Mouse (Mus musculus): ENCODE measurements at regions not wholly inside any gene's neighbourhood (a gene's known extent, or its start where the extent isn't known, plus 50 kb on each side); places are given as distances from the start of the nearest gene placed in this dataset.

- Histone ChIP-seq H3K27ac (no peak overlapping the region), H3K4me3 (no peak overlapping the region)
- TF ChIP-seq CTCF (conservative IDR thresholded peaks at IDR 0.05): no peak
- no peak for DNase-seq (ENCODE audit: low spot score in 2 of 2)
These were observed 92.2 kb upstream of the Zfp366 start for GRCm38 (mm10) chr13:99092279-99092930.

GRCm38 (mm10) chr13:99091562-99092278 lies 92.9 kb upstream of the Zfp366 start:
- Histone ChIP-seq H3K4me3 (no peak overlapping the region), H3K27ac (no peak overlapping the region)
- no peak for DNase-seq (ENCODE audit: low spot score in 2 of 2)
- no peak for TF ChIP-seq CTCF (conservative IDR thresholded peaks at IDR 0.05)

GRCm38 (mm10) chr13:99090361-99090760 lies 94.3 kb upstream of the Zfp366 start:
- no peak for TF ChIP-seq CTCF (conservative IDR thresholded peaks at IDR 0.05)
- H3K27ac ChIP-seq: no peak overlapping the region
- no peak for DNase-seq (ENCODE audit: low spot score in 2 of 2)
- H3K4me3 ChIP-seq: no peak overlapping the region

GRCm38 (mm10) chr13:99088285-99088684 lies 96.3 kb upstream of the Zfp366 start:
- no peak for TF ChIP-seq CTCF (conservative IDR thresholded peaks at IDR 0.05)
- no peak overlapping the region for H3K27ac ChIP-seq
- DNase-seq (ENCODE audit: low spot score in 2 of 2): no peak
- H3K4me3 ChIP-seq: no peak overlapping the region

GRCm38 (mm10) chr13:99079331-99079761 lies 95.0 kb upstream of the 1700024P04Rik start:
- Histone ChIP-seq H3K4me3 (no peak overlapping the region), H3K27ac (peak overlapping the region; percentile 61)
- TF ChIP-seq CTCF (conservative IDR thresholded peaks at IDR 0.05): no peak
- DNase-seq (ENCODE audit: low spot score in 2 of 2): peak in 1 of 2 experiments; percentile 43

GRCm38 (mm10) chr13:99078643-99079042 lies 94.3 kb upstream of the 1700024P04Rik start:
- no peak for DNase-seq (ENCODE audit: low spot score in 2 of 2)
- Histone ChIP-seq H3K4me3 (no peak overlapping the region), H3K27ac (peak overlapping the region; percentile 61; the same call in 1 of the 2 replicates)
- no peak for TF ChIP-seq CTCF (conservative IDR thresholded peaks at IDR 0.05)

- DNase-seq (ENCODE audit: low spot score in 2 of 2): no peak
- no peak overlapping the region for H3K27ac ChIP-seq
- no peak for TF ChIP-seq CTCF (conservative IDR thresholded peaks at IDR 0.05)
- no peak overlapping the region for H3K4me3 ChIP-seq
These were observed 92.8 kb upstream of the 1700024P04Rik start for GRCm38 (mm10) chr13:99077039-99077749.

- Histone ChIP-seq H3K4me3 (no peak overlapping the region), H3K27ac (no peak overlapping the region)
- no peak for DNase-seq (ENCODE audit: low spot score in 2 of 2)
- TF ChIP-seq CTCF (conservative IDR thresholded peaks at IDR 0.05): no peak
These were observed 91.1 kb upstream of the 1700024P04Rik start for GRCm38 (mm10) chr13:99075467-99075866.

- H3K27ac ChIP-seq: no peak overlapping the region
- TF ChIP-seq CTCF (conservative IDR thresholded peaks at IDR 0.05): no peak
- DNase-seq (ENCODE audit: low spot score in 2 of 2): no peak
- H3K4me3 ChIP-seq: no peak overlapping the region
These were observed 87.6 kb upstream of the 1700024P04Rik start for GRCm38 (mm10) chr13:99071821-99072414.

GRCm38 (mm10) chr13:99071413-99071812 lies 87.0 kb upstream of the 1700024P04Rik start:
- no peak overlapping the region for H3K27ac ChIP-seq
- DNase-seq (ENCODE audit: low spot score in 2 of 2): no peak
- H3K4me3 ChIP-seq: no peak overlapping the region
- TF ChIP-seq CTCF (conservative IDR thresholded peaks at IDR 0.05): no peak

- DNase-seq (ENCODE audit: low spot score in 2 of 2): no peak
- Histone ChIP-seq H3K4me3 (no peak overlapping the region), H3K27ac (no peak overlapping the region)
- no peak for TF ChIP-seq CTCF (conservative IDR thresholded peaks at IDR 0.05)
These were observed 85.4 kb upstream of the 1700024P04Rik start for GRCm38 (mm10) chr13:99069767-99070166.

- H3K27ac ChIP-seq: no peak overlapping the region
- H3K4me3 ChIP-seq: no peak overlapping the region
- TF ChIP-seq CTCF (conservative IDR thresholded peaks at IDR 0.05): no peak
- no peak for DNase-seq (ENCODE audit: low spot score in 2 of 2)
These were observed 83.1 kb upstream of the 1700024P04Rik start for GRCm38 (mm10) chr13:99067504-99067903.

GRCm38 (mm10) chr13:99063431-99063830 lies 79.1 kb upstream of the 1700024P04Rik start:
- Histone ChIP-seq H3K4me3 (no peak overlapping the region), H3K27ac (peak overlapping the region; percentile 82)
- no peak for DNase-seq (ENCODE audit: low spot score in 2 of 2)
- no peak for TF ChIP-seq CTCF (conservative IDR thresholded peaks at IDR 0.05)

Data from layer of hippocampus, adult 2 months (tissue).